Mouse (Mus musculus): Measurements from ENCODE around the gene Ankub1.

- no peak for TF ChIP-seq CTCF (IDR thresholded peaks at IDR 0.05; ENCODE audit: control insufficient read depth, insufficient read depth, low read length)
- TF ChIP-seq POLR2A (IDR thresholded peaks at IDR 0.05; ENCODE audit: borderline replicate concordance, control insufficient read depth, low read depth, low read length): no peak
These were observed at the start of gene Ankub1 for GRCm38 (mm10) chr3:57692719-57693118.
